Mouse (Mus musculus) limb, embryonic 13.5 days (tissue): ENCODE data around the gene Ube2j1. TPM values are rescaled to one million over a fixed set of nuclear protein-coding genes. Genes with fewer than 3 reads are reported as not detected.
"Not testable (repeated sequence)": the region's sequence is repeated elsewhere in the genome, so short reads cannot be mapped to it uniquely, and the experiment has no call there.

Source experiments
- ATAC-seq: fragments of 200-750 bp; cut with Nextera tagmentation; 2 replicates; pipeline ENCODE4 v1.8.0; 2017; ENCODE audit warnings: low read depth, moderate number of reproducible peaks, moderate TSS enrichment; ENCODE audit not compliant: low FRiP score
- H3K27ac ChIP-seq: fragments of 300-500 bp; sonication (generic); 2 replicates; pipeline ENCODE4 v1.5.1; 2015; ENCODE audit warnings: inconsistent platforms, mild to moderate bottlenecking, moderate library complexity
- H3K27me3 ChIP-seq: fragments of 300-500 bp; sonication (generic); 2 replicates; pipeline ENCODE4 v1.6.1; 2015; ENCODE audit warnings: mild to moderate bottlenecking, inconsistent platforms
- H3K36me3 ChIP-seq: fragments of 300-500 bp; sonication (generic); 2 replicates; pipeline ENCODE4 v1.6.1; 2015; ENCODE audit warnings: inconsistent platforms, mild to moderate bottlenecking, moderate library complexity
- H3K4me1 ChIP-seq: fragments of 300-500 bp; sonication (generic); 2 replicates; pipeline ENCODE4 v1.6.1; 2015; ENCODE audit warnings: inconsistent platforms
- H3K4me2 ChIP-seq: fragments of 300-500 bp; sonication (generic); replicated peaks from 2 replicates; pipeline ENCODE4 v1.6.1; 2015; ENCODE audit warnings: inconsistent platforms, mild to moderate bottlenecking, moderate library complexity
- H3K4me3 ChIP-seq: fragments of 300-500 bp; sonication (generic); 2 replicates; pipeline ENCODE4 v1.5.1; 2015; ENCODE audit warnings: moderate library complexity, mild to moderate bottlenecking, inconsistent platforms
- H3K9ac ChIP-seq: fragments of 300-500 bp; sonication (generic); 2 replicates; pipeline ENCODE4 v1.6.1; 2015; ENCODE audit warnings: mild to moderate bottlenecking, inconsistent platforms
- H3K9me3 ChIP-seq: fragments of 300-500 bp; sonication (generic); 2 replicates; pipeline ENCODE4 v1.6.1; 2016; ENCODE audit warnings: inconsistent platforms
- WGBS: fragments of 180-500 bp; shearing (Covaris S2); methylation state at CpG from one replicate; pipeline ENCODE4 v1.1.7; 2015; 5-methylcytosine and 5-hydroxymethylcytosine counted together
- polyA plus RNA-seq: library from polyadenylated mRNA; unstranded; fragments of >200 nt; fragmentation: Nextera tagmentation; extraction: Ambion mirVana; gene quantifications from 2 replicates; pipeline ENCODE4 v1.2.1, GENCODE M21; 2015

Gene Ube2j1
- polyA plus RNA-seq, 1 experiment from 2014 or later: 38.7 TPM

DNA sequence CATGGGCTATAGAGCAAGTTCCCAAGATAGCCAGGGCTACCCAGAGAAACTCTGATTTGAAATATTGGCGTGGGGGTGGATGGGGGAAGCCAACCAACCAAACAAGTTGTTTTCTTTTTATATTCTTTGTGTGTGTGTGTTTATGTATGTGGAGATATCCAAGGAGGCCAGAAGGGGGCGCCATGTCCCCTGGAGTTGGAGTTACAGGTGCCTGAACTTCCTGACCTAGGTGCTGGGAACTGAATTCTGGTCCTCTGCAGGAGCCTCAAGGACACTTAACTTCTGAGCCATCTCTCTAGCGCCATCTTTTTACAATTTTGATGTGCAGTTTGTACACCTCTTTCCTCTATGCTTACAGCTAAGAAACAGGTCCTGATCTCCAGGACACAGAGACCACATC is 37.0 kb upstream of the Ube2j1 start:
- Histone ChIP-seq H3K9me3 (no peaks in the 10 kb centered on the region), H3K27ac (no peak overlapping the region), H3K9ac (no peak overlapping the region), H3K27me3 (no peaks in the 10 kb centered on the region), H3K4me3 (no peak overlapping the region), H3K4me2 (no peak overlapping the region), H3K4me1 (no peaks in the 10 kb centered on the region), H3K36me3 (0 out of 2 replicates have a peak, but pooled peaks cover 2% of the 10 kb centered on the region)
- 73% methylated on average over 3 of the region's 3 CpGs for WGBS
- no peak for ATAC-seq

DNA sequence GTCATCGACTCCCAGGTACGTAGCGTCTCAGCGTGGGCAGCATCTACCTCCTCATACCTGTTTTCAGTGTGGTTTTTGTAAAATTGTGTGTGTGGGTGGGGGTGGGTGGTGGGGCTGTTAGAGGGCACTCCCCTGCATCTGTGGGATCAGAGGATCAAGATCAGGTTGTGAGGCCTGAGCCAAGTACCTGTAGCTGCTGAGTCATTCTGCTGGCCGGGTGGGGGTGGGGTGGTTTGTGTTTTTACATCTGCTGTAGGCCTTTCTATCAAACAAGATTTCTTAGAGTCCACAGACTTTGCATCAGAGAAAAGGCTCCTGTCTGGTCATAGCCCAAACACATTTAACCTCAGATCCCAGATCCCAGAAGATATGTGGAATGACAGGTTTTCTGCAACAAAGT is 35.1 kb upstream of the Ube2j1 start:
- Histone ChIP-seq H3K9ac (no peak overlapping the region), H3K27ac (no peak overlapping the region), H3K4me1 (no peaks in the 10 kb centered on the region), H3K4me3 (no peak overlapping the region), H3K27me3 (no peaks in the 10 kb centered on the region), H3K9me3 (no peaks in the 10 kb centered on the region), H3K4me2 (no peak overlapping the region), H3K36me3 (0 out of 2 replicates have a peak, but pooled peaks cover 2% of the 10 kb centered on the region)
- WGBS: 98% methylated on average over 5 of the region's 5 CpGs
- no peak for ATAC-seq

DNA sequence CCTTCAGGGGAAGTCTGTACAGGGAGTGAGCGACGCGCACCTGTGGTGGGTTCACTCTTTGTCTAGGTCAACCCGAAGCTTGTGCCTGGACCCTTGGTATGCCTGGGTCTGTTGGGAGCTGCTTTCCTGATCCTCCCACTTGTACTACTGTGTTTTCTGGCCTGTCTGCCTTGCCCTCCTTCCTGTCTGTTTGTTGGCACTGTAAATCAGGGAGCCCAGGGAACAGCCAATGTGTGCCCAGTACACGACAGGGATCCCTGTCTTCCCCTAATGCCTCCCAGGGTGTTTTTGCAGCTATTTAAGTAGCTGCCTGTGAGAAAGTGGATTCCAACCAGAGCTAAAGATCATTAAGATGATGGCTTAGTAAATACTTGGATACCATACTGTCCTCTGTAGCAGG is 33.6 kb upstream of the Ube2j1 start:
- no peak overlapping the region for H3K4me2 ChIP-seq
- H3K36me3 ChIP-seq: 0 out of 2 replicates have a peak, but pooled peaks cover 2% of the 10 kb centered on the region
- ATAC-seq: no peak
- no peak overlapping the region for H3K27ac ChIP-seq
- no peaks in the 10 kb centered on the region for H3K27me3 ChIP-seq
- H3K9me3 ChIP-seq: no peaks in the 10 kb centered on the region
- WGBS: 83% methylated on average over 5 of the region's 5 CpGs
- no peak overlapping the region for H3K4me3 ChIP-seq
- H3K9ac ChIP-seq: no peak overlapping the region
- H3K4me1 ChIP-seq: no peaks in the 10 kb centered on the region

DNA sequence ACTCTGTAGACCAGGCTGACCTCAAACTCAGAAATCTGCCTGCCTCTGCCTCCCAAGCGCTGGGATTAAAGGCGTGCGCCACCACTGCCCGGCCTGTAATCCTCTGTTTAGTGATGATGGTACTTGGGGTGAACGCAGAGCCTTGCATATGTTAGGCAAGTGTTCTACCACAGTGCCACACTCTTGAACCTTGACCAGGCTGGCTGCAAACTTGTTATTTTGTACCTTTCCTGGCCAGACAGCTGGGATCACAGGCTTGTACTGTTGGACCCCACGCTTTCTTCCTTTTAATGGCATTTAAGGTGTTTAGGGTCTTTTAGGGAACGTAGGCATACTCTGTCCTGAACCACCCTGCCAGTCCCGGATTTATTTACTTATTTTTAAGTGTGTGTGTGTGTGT is 32.2 kb upstream of the Ube2j1 start:
- H3K9me3 ChIP-seq: no peaks in the 10 kb centered on the region
- no peak overlapping the region for H3K27ac ChIP-seq
- H3K27me3 ChIP-seq: no peaks in the 10 kb centered on the region
- no peak overlapping the region for H3K9ac ChIP-seq
- H3K4me1 ChIP-seq: no peaks in the 10 kb centered on the region
- H3K36me3 ChIP-seq: 0 out of 2 replicates have a peak, but pooled peaks cover 2% of the 10 kb centered on the region
- H3K4me2 ChIP-seq: no peak overlapping the region
- WGBS: 96% methylated on average over 8 of the region's 8 CpGs
- no peak for ATAC-seq
- H3K4me3 ChIP-seq: no peak overlapping the region

DNA sequence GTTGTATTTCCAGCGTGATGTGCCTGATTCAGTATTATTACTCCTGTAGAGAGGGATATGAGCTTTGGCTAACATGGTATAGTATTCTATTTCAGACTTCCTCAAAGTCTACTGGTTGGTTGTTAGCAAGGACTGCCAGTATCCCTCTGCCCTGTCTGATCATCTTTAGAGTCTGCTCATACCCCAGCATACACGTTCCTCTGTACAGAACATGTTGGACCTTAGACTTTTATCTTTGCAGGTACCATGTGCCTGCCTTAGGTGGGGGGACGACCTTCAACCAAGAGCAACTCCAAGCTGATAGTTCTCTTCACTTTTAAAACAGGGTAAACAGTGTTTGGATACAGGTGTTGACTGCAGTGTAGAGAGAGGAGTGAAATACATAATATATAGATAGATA is 29.1 kb upstream of the Ube2j1 start:
- H3K4me3 ChIP-seq: no peak overlapping the region
- no peaks in the 10 kb centered on the region for H3K4me1 ChIP-seq
- WGBS: 80% methylated on average over 3 of the region's 3 CpGs
- no peaks in the 10 kb centered on the region for H3K9me3 ChIP-seq
- H3K36me3 ChIP-seq: peaks cover 6% of the 10 kb centered on the region; the same call in 1 of the 2 replicates
- H3K9ac ChIP-seq: no peak overlapping the region
- H3K4me2 ChIP-seq: no peak overlapping the region
- no peak for ATAC-seq
- no peak overlapping the region for H3K27ac ChIP-seq
- no peaks in the 10 kb centered on the region for H3K27me3 ChIP-seq

DNA sequence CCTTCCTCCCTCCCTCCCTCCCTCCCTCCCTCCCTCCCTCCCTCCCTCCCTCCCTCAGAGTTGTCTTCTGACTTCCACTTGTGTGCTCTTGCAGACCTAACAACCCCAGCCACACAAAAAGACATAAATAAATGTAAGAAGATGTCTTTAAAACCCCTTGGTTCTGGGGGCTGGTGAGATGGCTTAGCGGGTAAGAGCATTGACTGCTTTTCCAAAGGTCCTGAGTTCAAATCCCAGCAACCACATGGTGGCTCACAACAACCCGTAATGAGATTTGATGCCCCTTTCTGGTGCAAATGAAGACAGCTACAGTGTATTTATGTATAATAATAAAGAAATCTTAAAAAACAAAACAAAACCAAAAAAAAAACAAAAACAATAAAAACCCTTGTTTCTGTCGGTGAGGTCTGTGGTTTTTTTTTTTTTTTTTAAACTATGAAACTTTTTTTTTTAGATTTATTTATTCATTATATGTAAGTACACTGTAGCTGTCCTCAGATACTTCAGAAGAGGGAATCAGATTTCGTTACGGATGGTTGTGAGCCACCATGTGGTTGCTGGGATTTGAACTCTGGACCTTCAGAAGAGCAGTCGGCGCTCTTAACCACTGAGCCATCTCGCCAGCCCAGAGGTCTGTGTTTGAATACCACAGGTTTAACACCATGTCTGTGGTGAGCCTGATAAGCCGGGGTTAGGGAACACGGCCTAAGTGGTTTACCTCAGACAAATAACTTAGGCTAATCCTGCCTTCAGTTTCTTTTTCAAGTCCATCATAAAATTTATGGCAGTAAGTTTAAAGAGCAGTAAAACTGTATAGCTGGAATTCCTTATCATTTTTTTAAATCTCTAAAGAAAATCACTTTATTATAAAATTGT is 25.4 kb upstream of the Ube2j1 start:
- not testable (repeated sequence) for H3K4me3 ChIP-seq, ATAC-seq, H3K27me3 ChIP-seq, H3K9me3 ChIP-seq, H3K9ac ChIP-seq, H3K36me3 ChIP-seq, H3K4me1 ChIP-seq, H3K27ac ChIP-seq, H3K4me2 ChIP-seq
- 80% methylated on average over 10 of the region's 10 CpGs for WGBS

DNA sequence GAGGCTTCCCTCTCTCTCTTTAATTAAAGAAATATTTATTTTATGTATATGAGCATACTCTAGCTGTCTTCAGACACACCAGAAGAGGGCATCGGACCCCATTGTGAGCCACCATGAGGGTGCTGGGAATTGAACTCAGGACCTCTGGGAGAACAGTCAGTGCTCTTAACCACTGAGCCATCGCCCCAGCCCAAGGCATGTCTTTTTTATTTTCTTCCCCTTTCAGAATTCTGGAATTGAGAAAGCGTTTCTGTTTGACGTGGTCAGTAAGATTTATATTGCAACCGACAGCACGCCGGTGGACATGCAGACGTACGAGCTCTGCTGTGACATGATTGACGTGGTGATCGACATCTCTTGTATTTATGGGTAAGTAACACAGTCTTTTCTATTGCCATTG is 24.4 kb upstream of the Ube2j1 start:
- no peak for ATAC-seq
- peaks cover 3% of the 10 kb centered on the region; the same call in 1 of the 2 replicates for H3K36me3 ChIP-seq
- H3K27me3 ChIP-seq: no peaks in the 10 kb centered on the region
- no peak overlapping the region for H3K4me2 ChIP-seq
- H3K9me3 ChIP-seq: no peaks in the 10 kb centered on the region
- H3K27ac ChIP-seq: no peak overlapping the region
- 91% methylated on average over 11 of the region's 11 CpGs for WGBS
- no peaks in the 10 kb centered on the region for H3K4me1 ChIP-seq
- no peak overlapping the region for H3K9ac ChIP-seq
- H3K4me3 ChIP-seq: no peak overlapping the region

DNA sequence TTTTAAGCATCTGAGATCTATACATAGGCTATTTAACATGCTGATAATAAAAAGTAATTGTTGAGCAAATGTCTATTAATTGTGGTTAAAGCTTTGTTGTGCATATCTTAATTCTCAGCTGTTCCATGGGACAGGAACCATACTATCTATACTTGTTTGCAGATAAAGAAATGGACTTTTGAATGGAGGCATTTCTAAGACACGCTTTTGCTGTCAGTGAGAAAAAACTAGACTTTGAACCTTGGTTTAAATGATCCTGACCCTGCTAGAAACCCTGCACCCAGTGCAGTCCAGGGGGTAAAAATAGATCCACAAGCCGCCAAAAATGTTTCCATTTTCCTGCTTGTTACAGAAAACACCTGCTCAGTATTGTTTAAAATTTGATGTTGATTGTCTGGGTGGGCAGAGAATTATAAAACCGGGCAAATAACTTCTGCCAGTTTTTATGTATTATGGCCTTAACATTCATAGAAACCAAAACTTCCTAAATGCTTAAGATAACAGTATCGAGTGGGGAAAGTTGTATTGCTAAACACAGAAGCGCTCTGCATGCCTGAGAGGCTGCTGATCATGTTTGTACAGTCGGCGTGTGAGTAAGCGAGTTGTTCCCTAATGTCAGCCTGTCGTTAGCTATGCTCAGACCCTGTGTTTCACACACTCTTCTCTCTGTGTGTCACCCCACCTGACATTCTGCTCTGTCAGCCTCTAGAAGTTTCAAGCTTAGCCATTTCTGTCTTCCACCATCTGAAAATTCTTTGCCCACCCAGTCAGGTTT is 23.6 kb upstream of the Ube2j1 start:
- H3K9ac ChIP-seq: no peak overlapping the region
- no peak overlapping the region for H3K4me3 ChIP-seq
- H3K27ac ChIP-seq: no peak overlapping the region
- 87% methylated on average over 9 of the region's 9 CpGs for WGBS
- peaks cover 3% of the 10 kb centered on the region; the same call in 1 of the 2 replicates for H3K36me3 ChIP-seq
- H3K4me2 ChIP-seq: no peak overlapping the region
- no peak for ATAC-seq
- H3K27me3 ChIP-seq: no peaks in the 10 kb centered on the region
- no peaks in the 10 kb centered on the region for H3K4me1 ChIP-seq
- H3K9me3 ChIP-seq: no peaks in the 10 kb centered on the region

DNA sequence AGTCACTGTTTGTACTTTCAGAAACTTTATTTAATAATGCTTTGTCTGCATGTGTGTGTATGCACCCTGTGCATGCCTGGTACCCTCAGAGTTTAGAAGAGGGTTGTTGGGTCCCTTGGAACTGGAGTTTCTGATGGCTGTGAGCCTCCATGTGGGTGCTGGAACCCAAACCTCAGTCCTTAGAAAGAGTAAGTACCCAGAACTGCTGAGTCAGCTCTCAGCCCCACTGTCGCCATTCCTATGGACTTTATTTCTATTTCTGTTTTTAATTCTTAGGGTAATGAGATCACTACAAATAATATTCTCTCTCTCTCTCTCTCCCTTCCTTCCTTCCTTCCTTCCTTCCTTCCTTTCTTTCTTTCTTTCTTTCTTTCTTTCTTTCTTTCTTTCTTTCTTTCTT is 21.1 kb upstream of the Ube2j1 start:
- no peak overlapping the region for H3K4me3 ChIP-seq
- no peaks in the 10 kb centered on the region for H3K27me3 ChIP-seq

DNA sequence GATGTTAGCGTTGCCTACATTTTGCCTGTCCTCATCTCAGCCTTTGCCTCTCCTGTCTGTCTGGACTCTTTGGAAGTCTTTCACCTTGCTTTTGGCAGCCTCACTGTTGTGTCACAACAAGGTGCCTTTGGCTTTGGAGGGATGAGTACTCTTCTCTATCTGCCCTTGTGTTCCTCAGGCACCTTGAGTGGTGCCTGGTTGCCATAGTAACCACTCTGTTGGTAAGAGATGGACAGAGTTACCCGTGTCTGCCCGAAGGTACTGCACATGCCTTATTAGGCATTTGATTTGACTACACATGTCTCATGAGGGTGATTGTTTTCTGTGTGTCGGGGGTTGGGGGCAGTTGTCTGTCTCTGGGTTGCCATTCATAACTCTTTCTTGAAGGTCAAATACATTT is 18.7 kb upstream of the Ube2j1 start:
- Histone ChIP-seq H3K9me3 (no peaks in the 10 kb centered on the region; the same call in 1 of the 2 replicates), H3K36me3 (peaks cover 20% of the 10 kb centered on the region), H3K4me1 (no peaks in the 10 kb centered on the region), H3K27ac (no peak overlapping the region), H3K4me2 (no peak overlapping the region), H3K9ac (no peak overlapping the region), H3K4me3 (no peak overlapping the region), H3K27me3 (no peaks in the 10 kb centered on the region)
- 92% methylated on average over 4 of the region's 4 CpGs for WGBS
- no peak for ATAC-seq

More for the DNA sequence above, 21.1 kb upstream of the Ube2j1 start:
- H3K9me3 ChIP-seq: no peaks in the 10 kb centered on the region; the same call in 1 of the 2 replicates
- H3K27ac ChIP-seq: no peak overlapping the region
- peaks cover 20% of the 10 kb centered on the region for H3K36me3 ChIP-seq
- H3K9ac ChIP-seq: no peak overlapping the region
- ATAC-seq: no peak
- H3K4me2 ChIP-seq: no peak overlapping the region
- H3K4me1 ChIP-seq: no peaks in the 10 kb centered on the region
- whole genome bisulfite sequencing: 81% methylated on average over 1 of the region's 1 CpGs

DNA sequence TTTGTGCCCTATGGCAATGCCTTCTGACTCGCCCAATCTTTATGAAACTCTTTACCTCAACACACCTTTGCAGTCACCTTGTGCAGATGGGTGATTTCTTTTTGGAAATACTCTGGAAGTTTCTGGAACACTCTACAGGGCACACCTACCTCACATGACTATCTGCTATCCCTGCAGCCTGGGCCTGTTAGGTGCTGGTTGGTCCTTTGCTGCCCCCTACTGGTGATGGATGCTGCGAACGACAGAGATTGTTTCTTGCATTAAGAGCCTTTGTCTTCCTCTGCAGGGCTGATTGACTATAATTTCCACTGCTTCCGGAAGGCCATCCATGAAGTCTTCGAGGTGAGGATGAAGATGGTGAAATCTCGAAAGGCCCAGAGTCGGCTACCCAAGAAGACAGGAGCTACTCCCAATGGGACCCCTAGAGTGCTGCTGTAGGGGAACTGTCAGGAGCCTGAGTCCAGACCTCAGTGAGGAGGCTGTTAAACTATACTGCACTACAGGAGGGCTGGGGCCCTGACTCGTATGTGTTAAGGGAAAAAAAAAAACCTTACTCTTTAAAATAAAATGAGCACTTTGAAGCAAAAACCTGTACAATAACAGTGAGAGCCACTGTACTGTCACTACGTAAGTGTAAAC is 12.7 kb upstream of the Ube2j1 start:
- no peak overlapping the region for H3K9ac ChIP-seq
- no peaks in the 10 kb centered on the region for H3K4me1 ChIP-seq
- H3K27ac ChIP-seq: no peak overlapping the region
- WGBS: 48% methylated on average over 9 of the region's 9 CpGs
- H3K36me3 ChIP-seq: peaks cover 17% of the 10 kb centered on the region
- no peaks in the 10 kb centered on the region; the same call in 1 of the 2 replicates for H3K9me3 ChIP-seq
- no peak overlapping the region for H3K4me2 ChIP-seq
- peak; percentile 78 for ATAC-seq
- no peak overlapping the region for H3K4me3 ChIP-seq
- no peaks in the 10 kb centered on the region for H3K27me3 ChIP-seq

DNA sequence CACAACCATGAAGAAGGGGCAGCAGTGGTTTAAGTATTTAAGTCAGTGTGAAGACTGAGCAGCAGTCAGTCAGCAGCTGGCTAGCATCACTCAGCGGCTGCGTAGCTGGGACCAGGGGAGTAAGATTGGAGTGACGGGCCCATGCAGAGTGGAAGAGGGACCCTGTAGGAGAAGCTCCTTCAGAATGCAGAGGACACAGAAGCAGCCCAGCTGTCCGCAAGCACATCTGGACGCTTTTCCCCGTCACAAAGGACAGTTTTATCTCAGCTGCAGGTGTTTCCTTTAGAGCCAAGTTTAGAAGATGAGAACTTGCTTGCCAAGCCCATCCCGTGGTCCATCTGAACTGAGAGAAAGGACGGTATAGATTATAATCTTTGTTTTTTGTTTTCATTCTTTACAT is 6.8 kb upstream of the Ube2j1 start:
- WGBS: 78% methylated on average over 8 of the region's 8 CpGs
- Histone ChIP-seq H3K9me3 (no peaks in the 10 kb centered on the region), H3K36me3 (peaks cover 21% of the 10 kb centered on the region), H3K4me1 (no peaks in the 10 kb centered on the region), H3K4me3 (no peak overlapping the region), H3K4me2 (no peak overlapping the region), H3K9ac (no peak overlapping the region), H3K27me3 (no peaks in the 10 kb centered on the region), H3K27ac (no peak overlapping the region)
- no peak for ATAC-seq
